Mouse (Mus musculus) spleen, adult 12 weeks (tissue): ENCODE data around the gene Slc31a2.
A peak's percentile ranks its signal among the peaks of the same experiment; 100 is the strongest.

ENCODE experiments used
- DNase-seq: peaks from one replicate; pipeline ENCODE4 v3.0.0; 2022; ENCODE audit warnings: low spot score

Gene Slc31a2

GRCm38 (mm10) chr4:62282969-62283368, 20.6 kb downstream of the Slc31a2 start:
- DNase-seq: no peak

GRCm38 (mm10) chr4:62285576-62285975, 23.2 kb downstream of the Slc31a2 start:
- no peak for DNase-seq

GRCm38 (mm10) chr4:62286257-62286991, 24.1 kb downstream of the Slc31a2 start:
- DNase-seq: peak; percentile 20

GRCm38 (mm10) chr4:62286992-62287900, 24.9 kb downstream of the Slc31a2 start:
- DNase-seq: no peak

- no peak for DNase-seq
Observed at GRCm38 (mm10) chr4:62289226-62289625, 26.9 kb downstream of the Slc31a2 start.

GRCm38 (mm10) chr4:62290816-62291505, 28.6 kb downstream of the Slc31a2 start:
- DNase-seq: no peak

- no peak for DNase-seq
Observed at GRCm38 (mm10) chr4:62292461-62293180, 30.3 kb downstream of the Slc31a2 start.

- no peak for DNase-seq
Observed at GRCm38 (mm10) chr4:62293219-62293861, 31.0 kb downstream of the Slc31a2 start.

GRCm38 (mm10) chr4:62294741-62295140, 32.4 kb downstream of the Slc31a2 start:
- no peak for DNase-seq

- no peak for DNase-seq
Observed at GRCm38 (mm10) chr4:62297280-62298130, 35.1 kb downstream of the Slc31a2 start.

- DNase-seq: no peak
Observed at GRCm38 (mm10) chr4:62300001-62300400, 37.6 kb downstream of the Slc31a2 start.

GRCm38 (mm10) chr4:62302795-62303194, 40.4 kb downstream of the Slc31a2 start:
- DNase-seq: no peak

- DNase-seq: no peak
Observed at GRCm38 (mm10) chr4:62303288-62303687, 40.9 kb downstream of the Slc31a2 start.

GRCm38 (mm10) chr4:62306301-62306700, 43.9 kb downstream of the Slc31a2 start:
- DNase-seq: no peak

- DNase-seq: no peak
Observed at GRCm38 (mm10) chr4:62306840-62307239, 44.5 kb downstream of the Slc31a2 start.

- no peak for DNase-seq
Observed at GRCm38 (mm10) chr4:62308406-62308805, 46.0 kb downstream of the Slc31a2 start.

- DNase-seq: no peak
Observed at GRCm38 (mm10) chr4:62312821-62313220, 50.5 kb downstream of the Slc31a2 start.

- no peak for DNase-seq
Observed at GRCm38 (mm10) chr4:62313641-62314211, 51.4 kb downstream of the Slc31a2 start.

- DNase-seq: no peak
Observed at GRCm38 (mm10) chr4:62314516-62314915, 52.2 kb downstream of the Slc31a2 start.

- no peak for DNase-seq
Observed at GRCm38 (mm10) chr4:62316456-62316855, 54.1 kb downstream of the Slc31a2 start.
